Mouse (Mus musculus): ENCODE results near the gene Nanp. TPM values are rescaled to one million over a fixed set of nuclear protein-coding genes. Genes with fewer than 3 reads are reported as not detected.

Gene Nanp
- 21.3 TPM in 2 replicates for polyA plus RNA-seq (2015; fragmentation: Nextera tagmentation; extraction: Ambion mirVana)

GRCm38 (mm10) chr2:151039232-151039695 is at the start of gene Nanp, which contains the start of gene Ninl:
Gene Nanp (minus strand): TSS chr2:151039398.
Gene Ninl (minus strand): TSS chr2:151039382.

Other genes with a start within 250 kb of the Nanp start
- gene Abhd12, start 134.7 kb downstream of the Nanp start, polyA plus RNA-seq (2015; fragmentation: Nextera tagmentation; extraction: Ambion mirVana): 29.2 and 41.6 TPM in 2 replicates
- 6.6 and 7.6 TPM in 2 replicates for gene Gins1, start 134.0 kb downstream of the Nanp start, polyA plus RNA-seq (2015; fragmentation: Nextera tagmentation; extraction: Ambion mirVana)
- gene Ninl, start within 50 bp of the Nanp start, polyA plus RNA-seq (2015; fragmentation: Nextera tagmentation; extraction: Ambion mirVana): 0.65 and 0.94 TPM in 2 replicates
- gene Gm14151, start 53.0 kb upstream of the Nanp start, polyA plus RNA-seq (2015; fragmentation: Nextera tagmentation; extraction: Ambion mirVana): not detected in 2 replicates
- not detected in 2 replicates for gene Gm14147, start 58.8 kb upstream of the Nanp start, polyA plus RNA-seq (2015; fragmentation: Nextera tagmentation; extraction: Ambion mirVana)